Mouse (Mus musculus): ENCODE results near the gene Hcrtr2.

DNA sequence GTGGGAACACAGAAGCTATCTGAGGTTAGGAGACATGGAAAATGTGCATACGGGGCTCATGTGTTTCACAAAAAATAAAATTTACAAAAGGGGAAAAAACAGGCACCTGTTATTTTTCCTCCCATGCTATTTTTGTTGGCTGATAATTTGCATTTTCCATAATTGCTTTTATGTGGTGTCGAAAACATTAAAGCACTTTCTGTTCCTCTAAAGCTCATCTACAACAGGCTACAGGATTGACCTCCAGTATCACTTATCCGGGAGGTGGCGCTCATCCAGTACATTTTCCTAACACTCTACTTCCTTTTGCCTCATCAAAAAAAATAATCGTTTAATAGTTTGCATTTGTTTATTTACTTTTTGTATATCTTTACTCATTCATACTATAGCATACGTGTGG lies 41.2 kb upstream of the Hcrtr2 start:
- no peak for TF ChIP-seq POLR2AphosphoS5 (IDR thresholded peaks at IDR 0.05; ENCODE audit: borderline replicate concordance, low read depth, low read length)
- TF ChIP-seq RAD21 (IDR thresholded peaks at IDR 0.05; ENCODE audit: low read depth, low read length) = no peak
- no peak for TF ChIP-seq TCF12 (IDR thresholded peaks at IDR 0.05; ENCODE audit: low read depth, low read length)
- TF ChIP-seq POLR2A (IDR thresholded peaks at IDR 0.05; ENCODE audit: control insufficient read depth in 1 of 2, insufficient read depth in 1 of 2, low read depth in 1 of 2, low read length in 2 of 2, poor library complexity in 1 of 2) = no peak
- TF ChIP-seq TAL1 (IDR thresholded peaks at IDR 0.05; ENCODE audit: low read length) = no peak
- no peak for TF ChIP-seq CHD2 (IDR thresholded peaks at IDR 0.05; ENCODE audit: low read length)
- TF ChIP-seq MAX (IDR thresholded peaks at IDR 0.05; ENCODE audit: low read length) = no peak
- TF ChIP-seq BHLHE40 (IDR thresholded peaks at IDR 0.05; ENCODE audit: borderline replicate concordance, low read depth, low read length) = no peak
- TF ChIP-seq CTCF (IDR thresholded peaks at IDR 0.05 in 2 of 3, conservative IDR thresholded peaks at IDR 0.05 in 1 of 3; ENCODE audit: control insufficient read depth in 1 of 3, insufficient read depth in 1 of 3, low read depth in 2 of 3, low read length in 3 of 3, poor library complexity in 1 of 3, severe bottlenecking in 1 of 3) = no peak
- TF ChIP-seq ELF1 (IDR thresholded peaks at IDR 0.05; ENCODE audit: low read depth, low read length) = no peak
- no peak for TF ChIP-seq MAZ (IDR thresholded peaks at IDR 0.05; ENCODE audit: low read depth, low read length)
- no peak for TF ChIP-seq EP300 (IDR thresholded peaks at IDR 0.05; ENCODE audit: low read depth in 1 of 2, low read length in 2 of 2)
